Mouse (Mus musculus) liver, adult 2 months (tissue): ENCODE data around the gene Ets1. TPM values are rescaled to one million over a fixed set of nuclear protein-coding genes. Genes with fewer than 3 reads are reported as not detected.

Source experiments
- DNase-seq: peaks from one replicate; pipeline ENCODE4 v3.0.0-alpha.2; 2011; ENCODE audit warnings: low read depth, low spot score; ENCODE audit errors: extremely low read depth
- H3K27ac ChIP-seq: fragments of 200-500 bp; replicated peaks from 2 replicates; pipeline ENCODE4 v1.5.1; 2012; ENCODE audit warnings: low read depth, mild to moderate bottlenecking, control low read depth, inconsistent platforms, low read length; ENCODE audit not compliant: insufficient read depth
- H3K27me3 ChIP-seq: fragments of 200-500 bp; 2 replicates; pipeline ENCODE4 v1.6.1; 2012; ENCODE audit warnings: mild to moderate bottlenecking, moderate library complexity, low read length, inconsistent platforms; ENCODE audit not compliant: control insufficient read depth, insufficient read depth
- H3K36me3 ChIP-seq: fragments of 200-500 bp; 2 replicates; pipeline ENCODE4 v1.6.1; 2012; ENCODE audit warnings: low read length, inconsistent platforms; ENCODE audit not compliant: control insufficient read depth, insufficient read depth
- H3K4me1 ChIP-seq: fragments of 200-500 bp; 2 replicates; pipeline ENCODE4 v1.6.1; 2011; ENCODE audit warnings: low read length; ENCODE audit not compliant: control insufficient read depth, insufficient read depth
- H3K4me3 ChIP-seq: fragments of 200-500 bp; 2 replicates; pipeline ENCODE4 v1.5.1; 2011; ENCODE audit warnings: low read depth, mild to moderate bottlenecking, control low read depth, low read length, moderate library complexity; ENCODE audit not compliant: insufficient read depth
- H3K79me2 ChIP-seq: fragments of 200-500 bp; 2 replicates; pipeline ENCODE4 v1.6.1; 2012; ENCODE audit warnings: inconsistent platforms, mild to moderate bottlenecking, low read length, moderate library complexity; ENCODE audit not compliant: control insufficient read depth, insufficient read depth
- H3K9ac ChIP-seq: fragments of 200-500 bp; 2 replicates; pipeline ENCODE4 v1.6.1; 2012; ENCODE audit warnings: low read depth, mild to moderate bottlenecking, control low read depth, inconsistent platforms, low read length
- CTCF ChIP-seq: fragments of 200-500 bp; IDR thresholded peaks from 2 replicates; pipeline ENCODE4 v1.5.1; 2011; ENCODE audit warnings: low read depth, low read length, control low read depth
- POLR2A ChIP-seq: fragments of 200-500 bp; IDR thresholded peaks from 2 replicates; pipeline ENCODE4 v1.6.1; 2011; ENCODE audit warnings: low read length, control low read depth; ENCODE audit not compliant: insufficient read depth; ENCODE audit errors: extremely low read depth
- WGBS: fragments of 180-500 bp; shearing (Covaris S2); methylation state at CpG from one replicate; pipeline ENCODE4 v1.1.7; 2018; 5-methylcytosine and 5-hydroxymethylcytosine counted together
- polyA plus RNA-seq: library from polyadenylated mRNA; depleted of rRNA; stranded (reverse); fragments of >200 nt; gene quantifications from 2 replicates; pipeline ENCODE4 v1.2.3, GENCODE M21; 2012; rRNA removed
- total RNA-seq: library from RNA; depleted of rRNA; stranded (reverse); fragments of >200 nt; gene quantifications from 2 replicates; pipeline ENCODE4 v1.2.3, GENCODE M21; 2014; rRNA removed

The Ets1 gene
- total RNA-seq (18.8 and 20.1 TPM in 2 replicates), polyA plus RNA-seq (5.1 and 7.6 TPM in 2 replicates)

- Histone ChIP-seq H3K79me2 (no peaks in the 10 kb centered on the region), H3K36me3 (no peaks in the 10 kb centered on the region), H3K4me3 (peak within 1 kb of the TSS; percentile 24; the same call in 1 of the 2 replicates), H3K4me1 (no peaks in the 10 kb centered on the region), H3K9ac (peak within 1 kb of the TSS; percentile 30; the same call in 1 of the 2 replicates), H3K27me3 (no peaks in the 10 kb centered on the region), H3K27ac (peak within 1 kb of the TSS; percentile 41; the same call in 1 of the 2 replicates)
- WGBS = 2% methylated on average over 10 of the region's 10 CpGs
- no peak for DNase-seq
- TF ChIP-seq POLR2A (no peak), CTCF (no peak)
These were observed at the start of gene Ets1 for GRCm38 (mm10) chr9:32635627-32636385. TSS of gene Ets1 (plus strand) at chr9:32636221.

GRCm38 (mm10) chr9:32589900-32590299, 46.1 kb upstream of the Ets1 start:
- no peak overlapping the region for H3K27ac ChIP-seq
- TF ChIP-seq CTCF (peak; percentile 76), POLR2A (no peak)

GRCm38 (mm10) chr9:32590571-32590970, 45.5 kb upstream of the Ets1 start:
- Histone ChIP-seq H3K4me3 (no peak overlapping the region), H3K27me3 (no peaks in the 10 kb centered on the region), H3K27ac (no peak overlapping the region), H3K9ac (no peak overlapping the region), H3K79me2 (no peaks in the 10 kb centered on the region), H3K4me1 (no peaks in the 10 kb centered on the region; the same call in 1 of the 2 replicates), H3K36me3 (no peaks in the 10 kb centered on the region)
- no peak for DNase-seq
- TF ChIP-seq CTCF = no peak
- TF ChIP-seq POLR2A = no peak
- WGBS = 68% methylated on average over 5 of the region's 5 CpGs

More at GRCm38 (mm10) chr9:32589900-32590299, 46.1 kb upstream of the Ets1 start:
- H3K9ac ChIP-seq = no peak overlapping the region
- no peaks in the 10 kb centered on the region for H3K27me3 ChIP-seq
- H3K4me3 ChIP-seq = no peak overlapping the region
- no peaks in the 10 kb centered on the region; the same call in 1 of the 2 replicates for H3K4me1 ChIP-seq
- peak; percentile 44 for DNase-seq
- no peaks in the 10 kb centered on the region for H3K79me2 ChIP-seq
- 8% methylated on average over 8 of the region's 8 CpGs for WGBS
- H3K36me3 ChIP-seq = no peaks in the 10 kb centered on the region

GRCm38 (mm10) chr9:32591732-32592582, 44.1 kb upstream of the Ets1 start:
- DNase-seq = peak; percentile 67
- H3K36me3 ChIP-seq = no peaks in the 10 kb centered on the region
- H3K9ac ChIP-seq = no peak overlapping the region
- no peaks in the 10 kb centered on the region for H3K79me2 ChIP-seq
- no peaks in the 10 kb centered on the region for H3K27me3 ChIP-seq
- TF ChIP-seq POLR2A (no peak), CTCF (peak; percentile 71)
- peak overlapping the region; percentile 58 for H3K27ac ChIP-seq
- no peak overlapping the region for H3K4me3 ChIP-seq
- H3K4me1 ChIP-seq = no peaks in the 10 kb centered on the region; the same call in 1 of the 2 replicates
- 14% methylated on average over 14 of the region's 14 CpGs for WGBS

- no peaks in the 10 kb centered on the region for H3K36me3 ChIP-seq
- H3K27me3 ChIP-seq = no peaks in the 10 kb centered on the region
- H3K79me2 ChIP-seq = no peaks in the 10 kb centered on the region
- peak overlapping the region; percentile 58 for H3K27ac ChIP-seq
- WGBS = 62% methylated on average over 2 of the region's 2 CpGs
- no peak for DNase-seq
- no peak for TF ChIP-seq POLR2A
- TF ChIP-seq CTCF = no peak
- H3K4me3 ChIP-seq = no peak overlapping the region
- H3K4me1 ChIP-seq = no peaks in the 10 kb centered on the region; the same call in 1 of the 2 replicates
- no peak overlapping the region for H3K9ac ChIP-seq
These were observed 43.5 kb upstream of the Ets1 start for GRCm38 (mm10) chr9:32592583-32592890.
